20 mouse cellular contexts compared by ENCODE assay signal in the genomic region with DNA sequence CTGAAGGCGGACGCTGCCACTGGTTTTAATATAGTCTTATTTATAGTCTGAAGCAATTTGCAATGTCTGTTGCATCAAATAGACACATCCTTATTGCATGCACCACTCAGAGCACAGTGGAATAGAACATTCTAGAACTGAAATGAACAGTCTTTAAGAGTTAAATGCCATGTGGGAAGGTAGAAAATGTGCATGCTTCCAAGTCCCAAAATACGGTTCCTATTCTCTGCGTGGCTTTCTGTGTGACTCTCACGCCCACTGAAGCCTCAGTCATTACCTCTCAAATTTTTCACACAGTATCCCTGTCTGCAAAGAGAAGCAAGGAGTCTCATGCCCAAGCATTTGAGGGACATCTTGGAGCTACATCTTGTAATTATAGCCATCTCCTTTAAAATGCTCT. TPM values are rescaled to one million over a fixed set of nuclear protein-coding genes. Genes with fewer than 3 reads are reported as not detected.
"Had no signal": no experiment of that assay in that cellular context is flagged by ENCODE, and none has a peak within 500 bp of the region (broad histone marks: within the 10 kb centered on the region; RNA-seq: fewer than 3 reads in every experiment).

No protein-coding gene starts in this region.

- DNase-seq: retina, postnatal 1 day; right cerebral cortex, postnatal 14 days; right cerebral cortex, postnatal 25 days; right cerebral cortex, postnatal 4 days; spleen, adult 18-20 months; thymus, adult 18-20 months; thymus, adult 2 months; thymus, postnatal 14 days; thymus, postnatal 25 days; thymus, postnatal 36 days; thymus, postnatal 4 days had no signal

- H3K9me3 ChIP-seq: neural tube, embryonic 13.5 days; neural tube, embryonic 15.5 days; stomach, embryonic 15.5 days had no signal

- H3K4me2 ChIP-seq: neural tube, embryonic 13.5 days; neural tube, embryonic 15.5 days; stomach, embryonic 15.5 days had no signal

- H3K9ac ChIP-seq: neural tube, embryonic 13.5 days; neural tube, embryonic 15.5 days; stomach, embryonic 15.5 days had no signal

- H3K27ac ChIP-seq: neural tube, embryonic 13.5 days; neural tube, embryonic 15.5 days; stomach, embryonic 15.5 days; stomach, postnatal 0 days had no signal

- H3K27me3 ChIP-seq: neural tube, embryonic 13.5 days; neural tube, embryonic 15.5 days; stomach, embryonic 15.5 days had no signal

- H3K36me3 ChIP-seq: neural tube, embryonic 13.5 days; neural tube, embryonic 15.5 days; stomach, embryonic 15.5 days had no signal

- H3K4me1 ChIP-seq: neural tube, embryonic 13.5 days; neural tube, embryonic 15.5 days had no signal

- H3K4me3 ChIP-seq: neural tube, embryonic 13.5 days; neural tube, embryonic 15.5 days; stomach, embryonic 15.5 days had no signal

RNA-seq across cellular contexts. Expression of a gene that starts 19.4 kb away (rescaled TPM):
- total RNA-seq: neutrophil, adult 5-6 weeks had no signal
- polyA plus RNA-seq: neural tube, embryonic 14.5 days; small intestine, adult 2 months; spleen, adult 2 months; stomach, embryonic 14.5 days; thymus, adult 2 months had no signal
